Mouse (Mus musculus) brain, adult 2 months (tissue): ENCODE data around the gene Crym.
A peak's percentile ranks its signal among the peaks of the same experiment; 100 is the strongest.

Source experiments
- DNase-seq: peaks from one replicate; pipeline ENCODE4 v3.0.0; 2011; ENCODE audit warnings: low read depth, low spot score

Crym gene

GRCm38 (mm10) chr7:120163581-120164251 lies 38.2 kb downstream of the Crym start:
- no peak for DNase-seq

DNA sequence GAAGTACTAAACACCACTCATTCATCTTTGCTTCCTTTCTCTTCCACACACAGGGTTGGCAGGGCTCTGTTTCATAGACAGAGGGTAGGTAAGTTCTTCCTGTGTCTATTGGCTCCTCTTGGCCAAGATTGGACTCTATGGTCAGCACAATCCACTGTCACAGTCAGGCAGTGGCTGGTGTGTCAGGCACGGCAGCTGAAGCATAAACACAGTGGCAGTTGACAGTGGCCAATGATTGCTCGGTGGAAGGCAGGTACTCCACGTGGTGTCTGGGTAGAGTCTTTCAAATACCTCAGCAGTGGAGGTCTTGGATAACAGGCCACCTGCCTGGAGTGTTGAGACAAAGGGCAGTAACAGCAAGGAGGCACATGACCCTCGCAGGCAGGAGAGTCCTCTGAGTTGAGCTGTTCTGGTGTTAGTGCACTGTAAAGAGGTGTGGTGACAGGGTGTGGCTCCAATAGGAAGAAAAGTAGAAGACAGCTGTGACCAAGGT lies 43.7 kb downstream of the Crym start:
- no peak for DNase-seq

DNA sequence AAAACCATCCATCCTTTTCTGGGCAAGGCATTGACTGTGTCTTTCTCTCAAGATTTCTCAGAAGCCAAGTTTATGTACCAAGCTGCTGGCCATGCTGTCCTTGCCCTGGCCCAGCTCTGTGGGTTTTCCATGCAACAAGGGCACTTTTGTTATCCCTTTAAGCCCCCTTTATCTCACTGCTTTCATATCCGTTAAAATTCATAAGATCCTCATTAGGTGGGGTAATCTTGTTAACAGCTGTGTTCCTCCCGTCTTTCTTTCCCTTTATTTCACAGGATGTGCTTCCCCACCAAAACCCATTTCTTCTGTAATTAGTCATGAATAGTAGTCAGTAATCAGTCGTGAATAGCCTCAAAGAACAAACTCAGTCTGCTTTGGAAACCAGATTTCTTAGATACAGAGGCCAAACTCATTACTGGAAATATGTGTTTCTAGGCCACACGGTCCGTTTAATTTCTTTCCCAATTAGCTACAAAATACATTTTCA lies 44.3 kb downstream of the Crym start:
- peak; percentile 21 for DNase-seq

- DNase-seq: peak; percentile 89
These were observed 45.0 kb downstream of the Crym start for GRCm38 (mm10) chr7:120156841-120157409.

- DNase-seq: no peak
These were observed 51.0 kb downstream of the Crym start for GRCm38 (mm10) chr7:120150898-120151297.

DNA sequence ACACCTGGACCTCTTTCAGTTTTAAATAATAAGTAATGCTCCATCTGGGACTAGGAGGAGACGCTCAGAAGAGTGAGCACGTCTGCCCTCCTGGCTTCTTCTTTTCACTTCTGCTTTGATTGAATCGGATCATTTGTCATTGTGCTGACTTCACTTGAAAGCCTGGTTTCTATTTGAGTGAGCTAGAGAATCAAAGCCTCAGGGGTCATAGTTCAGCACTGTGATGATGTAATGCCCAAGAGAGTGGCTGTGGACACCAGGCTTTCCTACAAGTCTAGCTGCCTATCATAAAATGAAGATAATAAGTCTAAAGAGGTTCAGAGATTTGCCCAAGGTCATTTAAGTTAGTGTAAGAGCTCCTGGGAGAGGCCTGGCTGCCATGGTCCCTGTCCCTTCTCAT lies 51.7 kb downstream of the Crym start:
- DNase-seq: peak; percentile 22

GRCm38 (mm10) chr7:120145191-120145590 lies 56.7 kb downstream of the Crym start, which contains the start of gene Zp2:
Zp2 (minus strand) TSS chr7:120145291.
- no peak for DNase-seq

DNA sequence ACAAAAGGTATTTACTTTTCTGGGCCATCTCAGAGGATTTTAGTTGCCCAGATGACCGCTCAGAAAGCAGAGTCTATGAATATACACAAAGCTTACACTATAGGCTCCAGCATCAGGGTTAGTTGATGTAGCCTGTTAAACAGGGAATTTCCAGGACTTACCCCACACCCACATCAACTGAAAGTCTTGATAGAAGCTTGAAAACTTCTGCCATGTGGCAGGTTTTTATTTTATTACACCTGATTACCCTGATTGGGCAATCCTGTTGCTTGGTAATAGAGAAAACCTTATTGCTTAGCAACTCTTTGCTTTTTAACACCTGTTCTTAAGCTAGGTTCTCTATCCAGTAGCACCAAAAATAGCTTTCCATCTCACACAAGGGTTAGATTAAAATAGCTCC lies 59.2 kb downstream of the Crym start:
- peak; percentile 22 for DNase-seq
